Mouse (Mus musculus) liver, embryonic 13.5 days (tissue): ENCODE results near the gene Endod1. TPM values are rescaled to one million over a fixed set of nuclear protein-coding genes. Genes with fewer than 3 reads are reported as not detected.
A peak's percentile ranks its signal among the peaks of the same experiment; 100 is the strongest.

Experiments used
- ATAC-seq: fragments of 200-750 bp; cut with Nextera tagmentation; 2 replicates; pipeline ENCODE4 v1.8.0; 2017; ENCODE audit warnings: low read depth, mild to moderate bottlenecking, moderate number of reproducible peaks, moderate library complexity
- DNase-seq: peaks from one replicate; pipeline ENCODE4 v3.0.0; 2022
- H3K27ac ChIP-seq: fragments of 300-500 bp; sonication (generic); 2 replicates; pipeline ENCODE4 v1.5.1; 2015; ENCODE audit warnings: moderate library complexity, mild to moderate bottlenecking, inconsistent platforms
- H3K27me3 ChIP-seq: fragments of 300-500 bp; sonication (generic); 2 replicates; pipeline ENCODE4 v1.6.1; 2015; ENCODE audit warnings: mild to moderate bottlenecking, inconsistent platforms
- H3K36me3 ChIP-seq: fragments of 300-500 bp; sonication (generic); 2 replicates; pipeline ENCODE4 v1.6.1; 2015; ENCODE audit warnings: mild to moderate bottlenecking, inconsistent platforms
- H3K4me1 ChIP-seq: fragments of 300-500 bp; sonication (generic); replicated peaks from 2 replicates; pipeline ENCODE4 v1.6.1; 2015; ENCODE audit warnings: inconsistent platforms
- H3K4me2 ChIP-seq: fragments of 300-500 bp; sonication (generic); 2 replicates; pipeline ENCODE4 v1.6.1; 2015; ENCODE audit warnings: inconsistent platforms, mild to moderate bottlenecking, moderate library complexity
- H3K4me3 ChIP-seq: fragments of 300-500 bp; sonication (generic); replicated peaks from 2 replicates; pipeline ENCODE4 v1.5.1; 2015; ENCODE audit warnings: mild to moderate bottlenecking, inconsistent platforms
- H3K9ac ChIP-seq: fragments of 300-500 bp; sonication (generic); 2 replicates; pipeline ENCODE4 v1.6.1; 2015; ENCODE audit warnings: mild to moderate bottlenecking, inconsistent platforms
- H3K9me3 ChIP-seq: fragments of 300-500 bp; sonication (generic); replicated peaks from 2 replicates; pipeline ENCODE4 v1.6.1; 2016; ENCODE audit warnings: inconsistent platforms
- WGBS: fragments of 180-500 bp; shearing (Covaris S2); methylation state at CpG from one replicate; pipeline ENCODE4 v1.1.7; 2015; ENCODE audit not compliant: insufficient replicate concordance; 5-methylcytosine and 5-hydroxymethylcytosine counted together
- polyA plus RNA-seq: library from polyadenylated mRNA; unstranded; fragments of >200 nt; fragmentation: Nextera tagmentation; extraction: Ambion mirVana; gene quantifications from 2 replicates; pipeline ENCODE4 v1.2.1, GENCODE M21; 2015

Gene Endod1
- polyA plus RNA-seq, 1 experiment from 2014 or later: 37.8 TPM

- Histone ChIP-seq H3K4me1 (no peaks in the 10 kb centered on the region), H3K27ac (no peak overlapping the region), H3K27me3 (no peaks in the 10 kb centered on the region), H3K9ac (no peak overlapping the region), H3K4me3 (no peak overlapping the region), H3K4me2 (no peak overlapping the region), H3K36me3 (no peaks in the 10 kb centered on the region), H3K9me3 (no peaks in the 10 kb centered on the region)
- WGBS: 68% methylated on average over 7 of the region's 7 CpGs
- DNase-seq: no peak
- ATAC-seq: no peak
Measured at GRCm38 (mm10) chr9:14314477-14314876, 66.8 kb downstream of the Endod1 start.

- H3K27me3 ChIP-seq: no peaks in the 10 kb centered on the region
- WGBS: 61% methylated on average over 3 of the region's 3 CpGs
- H3K9ac ChIP-seq: no peak overlapping the region
- H3K9me3 ChIP-seq: no peaks in the 10 kb centered on the region
- no peaks in the 10 kb centered on the region for H3K4me1 ChIP-seq
- no peak overlapping the region for H3K4me3 ChIP-seq
- no peaks in the 10 kb centered on the region for H3K36me3 ChIP-seq
- no peak overlapping the region for H3K4me2 ChIP-seq
- no peak overlapping the region for H3K27ac ChIP-seq
- DNase-seq: no peak
- ATAC-seq: no peak
Measured at GRCm38 (mm10) chr9:14313968-14314367, 67.3 kb downstream of the Endod1 start.

GRCm38 (mm10) chr9:14307341-14307740 is 74.0 kb downstream of the Endod1 start:
- Histone ChIP-seq H3K9ac (no peak overlapping the region), H3K4me1 (no peaks in the 10 kb centered on the region), H3K9me3 (no peaks in the 10 kb centered on the region), H3K36me3 (no peaks in the 10 kb centered on the region), H3K27me3 (no peaks in the 10 kb centered on the region), H3K27ac (no peak overlapping the region), H3K4me2 (no peak overlapping the region), H3K4me3 (no peak overlapping the region)
- no peak for DNase-seq
- 55% methylated on average over 3 of the region's 3 CpGs for WGBS
- ATAC-seq: peak; percentile 23; the same call in 1 of the 2 replicates

- ATAC-seq (no peak), DNase-seq (no peak)
- WGBS: 67% methylated on average over 9 of the region's 9 CpGs
- Histone ChIP-seq H3K27ac (no peak overlapping the region), H3K36me3 (no peaks in the 10 kb centered on the region), H3K27me3 (no peaks in the 10 kb centered on the region), H3K9ac (no peak overlapping the region), H3K4me2 (no peak overlapping the region), H3K9me3 (no peaks in the 10 kb centered on the region), H3K4me1 (no peaks in the 10 kb centered on the region), H3K4me3 (no peak overlapping the region)
Measured at GRCm38 (mm10) chr9:14304262-14304968, 76.9 kb downstream of the Endod1 start.

Other genes with a start within 250 kb of the Endod1 start
- gene Sesn3, start 106.4 kb downstream of the Endod1 start, polyA plus RNA-seq: 1.8 and 3.3 TPM in 2 replicates
- gene Kdm4d, start 119.0 kb upstream of the Endod1 start, polyA plus RNA-seq: 0.05 TPM in 2 replicates
- 86.3 and 104 TPM in 2 replicates for gene Cwc15, start 119.1 kb upstream of the Endod1 start, polyA plus RNA-seq